Mouse (Mus musculus) hindbrain, embryonic 16.5 days (tissue): ENCODE results near the gene Ppp2r2c. TPM values are rescaled to one million over a fixed set of nuclear protein-coding genes. Genes with fewer than 3 reads are reported as not detected.
"Not testable (repeated sequence)": the region's sequence is repeated elsewhere in the genome, so short reads cannot be mapped to it uniquely, and the experiment has no call there.

Experiments used
- ATAC-seq: fragments of 200-750 bp; cut with Nextera tagmentation; 2 replicates; pipeline ENCODE4 v1.8.0; 2017; ENCODE audit warnings: moderate TSS enrichment, moderate library complexity
- H3K27ac ChIP-seq: fragments of 300-500 bp; sonication (generic); 2 replicates; pipeline ENCODE4 v1.5.1; 2014; ENCODE audit warnings: low read depth, mild to moderate bottlenecking, control low read depth, low read length, moderate library complexity
- H3K27me3 ChIP-seq: fragments of 300-500 bp; sonication (generic); replicated peaks from 2 replicates; pipeline ENCODE4 v1.6.1; 2014; ENCODE audit warnings: low read length; ENCODE audit not compliant: control insufficient read depth, insufficient read depth
- H3K36me3 ChIP-seq: fragments of 300-500 bp; sonication (generic); 2 replicates; pipeline ENCODE4 v1.6.1; 2014; ENCODE audit warnings: mild to moderate bottlenecking, low read length, moderate library complexity, mixed read lengths; ENCODE audit not compliant: control insufficient read depth, insufficient read depth
- H3K4me1 ChIP-seq: fragments of 300-500 bp; sonication (generic); 2 replicates; pipeline ENCODE4 v1.6.1; 2014; ENCODE audit warnings: low read depth, low read length; ENCODE audit not compliant: control insufficient read depth, insufficient read depth
- H3K4me2 ChIP-seq: fragments of 300-500 bp; sonication (generic); 2 replicates; pipeline ENCODE4 v1.6.1; 2014; ENCODE audit warnings: mild to moderate bottlenecking, low read length, control low read depth, moderate library complexity
- H3K4me3 ChIP-seq: fragments of 300-500 bp; sonication (generic); 2 replicates; pipeline ENCODE4 v1.5.1; 2014; ENCODE audit warnings: mild to moderate bottlenecking, low read length, control low read depth, moderate library complexity
- H3K9ac ChIP-seq: fragments of 300-500 bp; sonication (generic); 2 replicates; pipeline ENCODE4 v1.6.1; 2014; ENCODE audit warnings: low read depth, mild to moderate bottlenecking, control low read depth, low read length, moderate library complexity
- H3K9me3 ChIP-seq: fragments of 300-500 bp; sonication (generic); 2 replicates; pipeline ENCODE4 v1.6.1; 2014; ENCODE audit warnings: mild to moderate bottlenecking, low read length, moderate library complexity; ENCODE audit not compliant: control insufficient read depth
- WGBS: fragments of 180-500 bp; shearing (Covaris S2); extraction: QIAGEN DNeasy Blood & Tissue Kit; methylation state at CpG from one replicate; pipeline ENCODE4 v1.1.7; 2014; 5-methylcytosine and 5-hydroxymethylcytosine counted together
- polyA plus RNA-seq: library from polyadenylated mRNA; unstranded; fragments of >200 nt; fragmentation: Nextera tagmentation; extraction: Ambion mirVana; gene quantifications from 2 replicates; pipeline ENCODE4 v1.2.1, GENCODE M21; 2015

Ppp2r2c gene
- polyA plus RNA-seq, 1 experiment from 2014 or later: 52.4 TPM

DNA sequence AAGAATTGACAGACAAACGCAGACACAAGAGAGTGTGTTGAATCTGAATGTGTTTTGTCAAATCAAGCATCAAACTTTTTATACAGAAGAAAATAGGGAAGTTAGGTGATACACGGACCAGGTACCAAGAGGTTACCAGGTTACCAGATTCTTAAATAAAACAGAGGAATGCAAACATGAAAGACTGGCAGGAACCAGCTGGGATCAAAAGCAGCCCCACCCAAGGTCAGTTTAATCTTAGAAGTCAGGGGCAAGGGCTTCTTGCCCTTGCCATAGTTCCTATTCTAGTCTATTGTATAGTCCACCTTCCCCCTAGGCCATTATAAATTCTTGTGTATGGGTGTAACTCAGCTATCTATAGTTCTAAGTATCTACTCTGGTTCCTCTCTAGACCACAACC is 70.7 kb downstream of the Ppp2r2c start:
- H3K9me3 ChIP-seq, H3K4me3 ChIP-seq, H3K27ac ChIP-seq, H3K36me3 ChIP-seq, ATAC-seq, H3K4me2 ChIP-seq, H3K27me3 ChIP-seq, H3K9ac ChIP-seq: not testable (repeated sequence)
- WGBS: 80% methylated on average over 2 of the region's 2 CpGs
- H3K4me1 ChIP-seq: peaks cover 17% of the 10 kb centered on the region

DNA sequence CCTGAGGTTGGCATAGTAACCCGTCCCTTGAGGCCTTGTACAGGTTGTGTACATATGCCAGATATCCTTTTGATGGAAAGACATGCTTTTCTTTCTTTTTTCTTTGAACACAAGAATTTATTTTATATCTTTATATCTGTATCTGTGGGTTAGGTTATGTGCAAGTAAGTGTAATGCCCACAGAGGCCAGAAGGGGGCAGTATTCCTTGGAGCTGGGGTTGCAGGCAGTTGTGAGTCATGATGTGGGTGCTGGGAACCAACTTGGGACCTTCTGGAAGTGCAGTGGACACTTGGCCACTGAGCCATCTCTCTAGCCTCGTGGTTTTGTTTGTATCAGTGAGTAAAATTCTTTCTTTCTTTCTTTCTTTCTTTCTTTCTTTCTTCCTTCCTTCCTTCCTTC is 74.1 kb downstream of the Ppp2r2c start:
- Histone ChIP-seq H3K27me3 (no peaks in the 10 kb centered on the region), H3K9me3 (no peaks in the 10 kb centered on the region), H3K27ac (no peak overlapping the region), H3K4me2 (no peak overlapping the region), H3K9ac (no peak overlapping the region), H3K36me3 (no peaks in the 10 kb centered on the region), H3K4me1 (peaks cover 7% of the 10 kb centered on the region), H3K4me3 (no peak overlapping the region)
- WGBS: 92% methylated on average over 2 of the region's 2 CpGs
- no peak for ATAC-seq

DNA sequence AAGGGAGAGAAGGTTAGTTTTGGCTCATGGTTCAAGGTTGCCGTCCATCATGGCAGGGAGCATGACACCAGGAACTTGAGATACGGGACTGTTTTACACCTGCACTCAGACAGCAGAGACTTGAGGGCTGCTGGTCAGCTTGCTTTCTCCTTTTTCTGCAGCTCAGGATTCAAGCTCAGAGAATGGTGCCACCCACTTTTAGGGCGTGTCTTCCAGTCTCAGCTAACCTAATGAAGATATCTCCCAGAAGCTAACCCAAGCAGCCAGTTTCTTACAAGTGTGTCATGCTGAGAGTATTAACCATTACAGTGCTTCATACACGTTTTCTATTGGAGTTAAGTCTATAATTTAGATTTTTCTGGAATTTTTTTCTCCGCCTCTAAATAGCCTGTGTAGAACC is 76.2 kb downstream of the Ppp2r2c start:
- H3K4me2 ChIP-seq: no peak overlapping the region
- 74% methylated on average over 5 of the region's 5 CpGs for WGBS
- H3K9ac ChIP-seq: no peak overlapping the region
- H3K4me1 ChIP-seq: peaks cover 7% of the 10 kb centered on the region
- no peaks in the 10 kb centered on the region for H3K9me3 ChIP-seq
- peaks cover 2% of the 10 kb centered on the region; the same call in 1 of the 2 replicates for H3K36me3 ChIP-seq
- H3K4me3 ChIP-seq: no peak overlapping the region
- no peaks in the 10 kb centered on the region for H3K27me3 ChIP-seq
- no peak for ATAC-seq
- peak overlapping the region; percentile 54 for H3K27ac ChIP-seq

DNA sequence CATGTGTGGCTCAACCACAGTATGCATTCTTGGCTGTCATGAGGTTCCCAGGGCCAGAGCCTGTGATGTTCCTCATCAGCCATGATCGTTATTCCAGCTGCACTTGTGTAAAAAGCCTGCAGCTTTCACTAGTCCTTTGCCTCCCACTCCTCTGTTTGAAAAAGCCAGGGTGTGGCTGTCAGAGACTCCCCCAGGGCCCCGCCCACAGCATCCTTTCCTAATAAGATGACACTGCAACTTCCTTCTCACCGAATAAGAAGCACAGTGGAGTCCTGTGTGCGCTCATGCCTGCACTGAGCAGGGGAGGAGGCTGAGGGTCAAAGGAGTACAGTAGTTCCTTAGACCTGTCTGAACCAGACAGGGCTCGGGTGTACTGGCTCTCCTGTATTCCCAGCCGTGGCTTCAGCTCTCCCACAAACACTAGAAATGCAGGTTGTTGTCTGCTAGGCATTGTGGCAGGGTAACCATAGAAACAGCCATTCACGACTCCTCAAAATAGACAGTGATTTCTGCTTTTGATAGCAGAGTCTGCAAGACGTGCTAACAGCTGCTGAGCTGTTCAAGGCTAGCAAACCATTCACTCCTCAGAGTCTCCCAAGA is 76.9 kb downstream of the Ppp2r2c start:
- 27% methylated on average over 8 of the region's 8 CpGs for WGBS

DNA sequence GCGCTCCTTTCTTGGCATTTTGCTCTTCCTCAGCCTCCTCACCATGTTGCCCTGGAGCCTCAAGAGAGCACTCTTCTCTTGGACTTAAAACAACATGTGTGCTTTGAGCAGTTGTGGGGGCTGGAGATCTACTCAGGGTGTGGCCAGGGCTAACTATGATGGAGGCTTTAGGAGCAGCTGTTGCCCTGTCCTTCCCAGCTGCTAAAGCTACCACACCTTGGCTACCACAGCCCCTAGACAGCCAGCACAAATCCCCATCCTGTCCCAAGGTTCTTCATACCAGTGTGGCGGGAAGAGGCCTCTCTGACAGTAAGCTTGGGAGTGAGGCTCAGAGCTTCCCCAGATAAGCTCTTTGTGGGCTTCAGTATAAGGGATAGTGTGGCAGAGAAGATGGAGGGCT is 77.4 kb downstream of the Ppp2r2c start:
- no peaks in the 10 kb centered on the region for H3K27me3 ChIP-seq
- peak overlapping the region; percentile 77 for H3K27ac ChIP-seq
- peaks cover 7% of the 10 kb centered on the region for H3K4me1 ChIP-seq
- peak; percentile 9; the same call in 1 of the 2 replicates for ATAC-seq
- H3K9ac ChIP-seq: no peak overlapping the region
- WGBS: 67% methylated on average over 2 of the region's 2 CpGs
- H3K4me3 ChIP-seq: no peak overlapping the region
- no peaks in the 10 kb centered on the region for H3K9me3 ChIP-seq
- no peak overlapping the region for H3K4me2 ChIP-seq
- peaks cover 5% of the 10 kb centered on the region; the same call in 1 of the 2 replicates for H3K36me3 ChIP-seq

More for the DNA sequence above, 76.9 kb downstream of the Ppp2r2c start:
- peak; percentile 59 for ATAC-seq
- H3K4me3 ChIP-seq: no peak overlapping the region
- peaks cover 7% of the 10 kb centered on the region for H3K4me1 ChIP-seq
- peaks cover 5% of the 10 kb centered on the region; the same call in 1 of the 2 replicates for H3K36me3 ChIP-seq
- H3K4me2 ChIP-seq: no peak overlapping the region
- no peaks in the 10 kb centered on the region for H3K27me3 ChIP-seq
- no peaks in the 10 kb centered on the region for H3K9me3 ChIP-seq
- no peak overlapping the region for H3K9ac ChIP-seq
- H3K27ac ChIP-seq: peak overlapping the region; percentile 77

DNA sequence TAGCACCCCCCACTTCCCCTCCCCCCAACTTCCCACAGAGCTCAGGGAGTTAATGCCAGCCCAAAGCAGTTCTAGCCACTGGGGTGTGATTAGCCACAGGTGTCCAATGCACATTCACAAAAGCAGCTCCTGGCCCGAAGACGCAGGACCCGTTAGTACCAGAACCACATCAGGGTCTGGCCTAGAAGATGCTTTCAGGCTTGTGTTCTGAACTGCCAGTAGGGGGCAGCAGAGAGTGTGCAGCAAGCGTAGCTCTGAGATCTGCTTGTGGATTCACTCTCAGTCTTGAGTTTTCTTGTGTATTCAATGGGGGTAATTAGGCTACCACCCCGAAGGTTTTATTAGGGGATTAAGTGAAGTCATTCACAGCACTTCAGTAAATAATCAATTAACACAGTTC is 78.1 kb downstream of the Ppp2r2c start:
- no peak overlapping the region for H3K27ac ChIP-seq
- no peak overlapping the region for H3K9ac ChIP-seq
- H3K9me3 ChIP-seq: no peaks in the 10 kb centered on the region
- WGBS: 12% methylated on average over 5 of the region's 5 CpGs
- no peak for ATAC-seq
- peaks cover 7% of the 10 kb centered on the region for H3K4me1 ChIP-seq
- H3K27me3 ChIP-seq: no peaks in the 10 kb centered on the region
- no peak overlapping the region for H3K4me2 ChIP-seq
- peaks cover 5% of the 10 kb centered on the region; the same call in 1 of the 2 replicates for H3K36me3 ChIP-seq
- no peak overlapping the region for H3K4me3 ChIP-seq

DNA sequence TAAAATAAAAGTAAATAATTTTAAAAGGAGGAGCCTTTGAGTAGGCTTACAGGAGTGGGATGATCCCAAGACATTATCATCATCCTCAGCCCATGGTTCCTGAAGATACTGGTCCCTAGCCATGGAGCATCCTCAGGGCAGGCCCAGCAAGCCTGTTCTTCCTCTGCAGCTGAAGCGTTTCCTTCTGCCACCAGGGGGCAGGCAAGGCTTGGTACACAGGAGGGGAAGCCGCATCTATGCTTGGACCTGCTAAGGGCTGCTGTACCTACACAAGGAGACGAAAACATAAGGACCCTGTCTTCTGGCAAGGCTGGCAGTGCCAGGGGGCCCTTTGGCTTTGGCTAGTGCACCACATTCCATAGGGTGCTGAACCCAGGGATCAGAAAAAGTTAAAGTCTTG is 80.5 kb downstream of the Ppp2r2c start:
- Histone ChIP-seq H3K4me3 (no peak overlapping the region), H3K4me2 (no peak overlapping the region), H3K36me3 (peaks cover 10% of the 10 kb centered on the region; the same call in 1 of the 2 replicates), H3K4me1 (peaks cover 7% of the 10 kb centered on the region), H3K27me3 (no peaks in the 10 kb centered on the region), H3K9me3 (no peaks in the 10 kb centered on the region), H3K27ac (no peak overlapping the region), H3K9ac (no peak overlapping the region)
- 13% methylated on average over 3 of the region's 3 CpGs for WGBS
- ATAC-seq: peak; percentile 59; the same call in 1 of the 2 replicates

DNA sequence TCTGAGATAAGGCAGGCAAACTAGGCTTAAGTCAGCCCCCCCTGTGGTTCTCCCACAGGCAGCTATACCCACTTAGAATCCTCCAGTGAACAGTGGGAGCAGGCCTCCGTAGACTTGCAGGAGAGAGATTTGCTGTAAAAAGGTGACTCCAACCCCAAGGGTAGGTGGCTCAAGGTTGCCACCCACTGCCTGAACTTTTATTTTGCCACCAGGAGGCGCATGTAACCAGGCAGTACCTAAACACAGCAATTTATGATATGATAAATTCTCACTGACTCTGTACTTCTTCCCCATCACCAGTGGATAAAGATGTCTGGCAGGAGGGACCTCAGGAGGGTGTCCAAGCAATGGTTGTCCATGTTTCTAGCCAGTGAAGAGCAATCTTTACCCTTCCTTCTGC is 82.6 kb downstream of the Ppp2r2c start:
- Histone ChIP-seq H3K9me3 (no peaks in the 10 kb centered on the region), H3K9ac (no peak overlapping the region), H3K27ac (no peak overlapping the region), H3K4me3 (no peak overlapping the region), H3K4me1 (no peaks in the 10 kb centered on the region), H3K27me3 (no peaks in the 10 kb centered on the region), H3K36me3 (peaks cover 10% of the 10 kb centered on the region; the same call in 1 of the 2 replicates), H3K4me2 (no peak overlapping the region)
- WGBS: 67% methylated on average over 2 of the region's 2 CpGs
- ATAC-seq: no peak

DNA sequence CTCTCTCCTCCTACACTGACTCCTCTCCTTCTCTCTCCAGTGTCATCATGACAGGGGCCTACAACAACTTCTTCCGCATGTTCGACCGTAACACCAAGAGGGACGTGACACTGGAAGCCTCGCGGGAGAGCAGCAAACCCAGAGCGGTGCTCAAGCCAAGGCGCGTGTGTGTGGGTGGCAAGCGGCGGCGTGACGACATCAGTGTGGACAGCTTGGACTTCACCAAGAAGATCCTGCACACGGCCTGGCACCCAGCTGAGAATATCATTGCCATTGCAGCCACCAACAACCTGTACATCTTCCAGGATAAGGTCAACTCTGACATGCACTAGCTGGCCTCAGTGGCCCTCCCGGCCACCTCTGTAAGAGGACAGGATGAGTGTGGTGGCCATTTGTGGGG is 84.0 kb downstream of the Ppp2r2c start:
- WGBS: 91% methylated on average over 15 of the region's 15 CpGs
- no peaks in the 10 kb centered on the region for H3K9me3 ChIP-seq
- H3K27ac ChIP-seq: no peak overlapping the region
- no peak overlapping the region for H3K9ac ChIP-seq
- H3K4me2 ChIP-seq: no peak overlapping the region
- H3K4me1 ChIP-seq: no peaks in the 10 kb centered on the region
- H3K4me3 ChIP-seq: no peak overlapping the region
- no peak for ATAC-seq
- no peaks in the 10 kb centered on the region for H3K27me3 ChIP-seq
- peaks cover 10% of the 10 kb centered on the region; the same call in 1 of the 2 replicates for H3K36me3 ChIP-seq
